Mouse (Mus musculus) hindbrain, embryonic 16.5 days (tissue): ENCODE measurements at regions not wholly inside any gene's neighbourhood (a gene's known extent, or its start where the extent isn't known, plus 50 kb on each side); places are given as distances from the start of the nearest gene placed in this dataset.
"Not testable (repeated sequence)": the region's sequence is repeated elsewhere in the genome, so short reads cannot be mapped to it uniquely, and the experiment has no call there.

Experiments
- ATAC-seq: fragments of 200-750 bp; cut with Nextera tagmentation; 2 replicates; pipeline ENCODE4 v1.8.0; 2017; ENCODE audit warnings: moderate TSS enrichment, moderate library complexity
- H3K27ac ChIP-seq: fragments of 300-500 bp; sonication (generic); 2 replicates; pipeline ENCODE4 v1.5.1; 2014; ENCODE audit warnings: low read depth, mild to moderate bottlenecking, control low read depth, low read length, moderate library complexity
- H3K27me3 ChIP-seq: fragments of 300-500 bp; sonication (generic); replicated peaks from 2 replicates; pipeline ENCODE4 v1.6.1; 2014; ENCODE audit warnings: low read length; ENCODE audit not compliant: control insufficient read depth, insufficient read depth
- H3K36me3 ChIP-seq: fragments of 300-500 bp; sonication (generic); 2 replicates; pipeline ENCODE4 v1.6.1; 2014; ENCODE audit warnings: mild to moderate bottlenecking, low read length, moderate library complexity, mixed read lengths; ENCODE audit not compliant: control insufficient read depth, insufficient read depth
- H3K4me1 ChIP-seq: fragments of 300-500 bp; sonication (generic); 2 replicates; pipeline ENCODE4 v1.6.1; 2014; ENCODE audit warnings: low read depth, low read length; ENCODE audit not compliant: control insufficient read depth, insufficient read depth
- H3K4me2 ChIP-seq: fragments of 300-500 bp; sonication (generic); 2 replicates; pipeline ENCODE4 v1.6.1; 2014; ENCODE audit warnings: mild to moderate bottlenecking, low read length, control low read depth, moderate library complexity
- H3K4me3 ChIP-seq: fragments of 300-500 bp; sonication (generic); 2 replicates; pipeline ENCODE4 v1.5.1; 2014; ENCODE audit warnings: mild to moderate bottlenecking, low read length, control low read depth, moderate library complexity
- H3K9ac ChIP-seq: fragments of 300-500 bp; sonication (generic); 2 replicates; pipeline ENCODE4 v1.6.1; 2014; ENCODE audit warnings: low read depth, mild to moderate bottlenecking, control low read depth, low read length, moderate library complexity
- H3K9me3 ChIP-seq: fragments of 300-500 bp; sonication (generic); 2 replicates; pipeline ENCODE4 v1.6.1; 2014; ENCODE audit warnings: mild to moderate bottlenecking, low read length, moderate library complexity; ENCODE audit not compliant: control insufficient read depth
- WGBS: fragments of 180-500 bp; shearing (Covaris S2); extraction: QIAGEN DNeasy Blood & Tissue Kit; methylation state at CpG from one replicate; pipeline ENCODE4 v1.1.7; 2014; 5-methylcytosine and 5-hydroxymethylcytosine counted together

DNA sequence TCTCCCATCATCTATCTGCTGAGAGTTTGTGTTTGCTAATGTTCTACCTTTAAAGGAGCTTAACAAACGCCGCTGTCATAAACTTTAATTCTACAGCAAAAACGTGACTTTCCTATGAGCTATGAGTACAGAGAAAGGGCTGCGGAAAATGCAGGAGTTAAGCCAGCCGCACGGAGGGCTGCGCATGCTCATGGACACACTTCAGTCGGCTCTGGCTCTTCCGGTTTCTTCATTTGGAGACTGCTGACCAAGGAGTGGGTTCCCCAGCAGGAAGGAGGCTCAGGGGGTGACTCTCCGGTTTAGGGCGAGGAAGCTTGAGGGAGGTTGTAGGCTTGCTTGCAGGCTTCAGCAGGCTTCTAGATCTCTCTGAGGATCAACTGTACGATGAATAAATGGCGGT, 59.3 kb downstream of the Sox2 start:
- H3K9me3 ChIP-seq: no peaks in the 10 kb centered on the region
- H3K27ac ChIP-seq: no peak overlapping the region
- no peak overlapping the region for H3K4me3 ChIP-seq
- 92% methylated on average over 13 of the region's 13 CpGs for WGBS
- H3K4me1 ChIP-seq: no peaks in the 10 kb centered on the region
- no peak for ATAC-seq
- H3K36me3 ChIP-seq: no peaks in the 10 kb centered on the region
- no peaks in the 10 kb centered on the region for H3K27me3 ChIP-seq
- no peak overlapping the region for H3K4me2 ChIP-seq
- no peak overlapping the region for H3K9ac ChIP-seq

DNA sequence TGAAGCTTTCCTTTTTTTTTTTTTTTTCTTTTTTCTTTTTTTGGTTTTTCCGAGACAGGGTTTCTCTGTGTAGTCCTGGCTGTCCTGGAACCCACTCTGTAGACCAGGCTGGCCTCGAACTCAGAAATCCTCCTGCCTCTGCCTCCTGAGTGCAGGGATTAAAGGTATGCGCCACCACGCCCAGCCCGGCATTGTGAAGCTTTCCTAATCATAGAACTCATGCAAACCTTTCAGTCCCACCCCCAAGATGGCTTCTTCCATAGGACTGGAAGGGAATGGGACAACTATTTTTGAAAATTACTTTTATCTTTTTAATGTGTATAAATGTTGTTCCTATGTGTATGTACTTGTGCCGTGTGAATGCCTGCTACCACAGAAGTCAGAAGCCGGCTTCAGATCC, 61.9 kb downstream of the Sox2 start:
- H3K4me1 ChIP-seq, H3K27me3 ChIP-seq, H3K36me3 ChIP-seq, ATAC-seq, H3K9ac ChIP-seq, H3K4me3 ChIP-seq, H3K4me2 ChIP-seq, H3K27ac ChIP-seq, H3K9me3 ChIP-seq: not testable (repeated sequence)
- 92% methylated on average over 7 of the region's 7 CpGs for WGBS

DNA sequence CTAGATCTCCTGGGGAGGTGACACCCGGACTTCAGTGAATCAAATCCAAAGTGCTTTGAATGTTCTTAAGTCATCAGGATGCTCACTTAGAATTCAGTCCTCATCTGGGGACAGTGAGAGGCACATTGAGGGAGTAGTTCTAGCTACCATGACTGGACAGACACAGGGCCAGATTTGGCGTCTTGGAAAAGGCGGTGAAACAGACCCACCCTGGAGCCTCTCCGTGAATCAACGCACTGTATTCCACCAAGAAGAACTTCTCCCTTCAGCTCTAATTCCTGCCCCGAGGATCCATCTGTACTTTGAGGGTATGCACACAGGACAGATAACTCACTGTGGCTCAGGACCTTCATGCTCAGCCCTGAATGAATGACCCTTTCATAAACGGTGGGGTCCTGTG, 72.3 kb downstream of the Sox2 start:
- H3K4me3 ChIP-seq: no peak overlapping the region
- no peak overlapping the region for H3K27ac ChIP-seq
- no peak overlapping the region for H3K9ac ChIP-seq
- no peak overlapping the region for H3K4me2 ChIP-seq
- no peak for ATAC-seq
- H3K27me3 ChIP-seq: no peaks in the 10 kb centered on the region
- no peaks in the 10 kb centered on the region for H3K9me3 ChIP-seq
- 93% methylated on average over 7 of the region's 7 CpGs for WGBS
- no peaks in the 10 kb centered on the region for H3K36me3 ChIP-seq
- no peaks in the 10 kb centered on the region for H3K4me1 ChIP-seq

DNA sequence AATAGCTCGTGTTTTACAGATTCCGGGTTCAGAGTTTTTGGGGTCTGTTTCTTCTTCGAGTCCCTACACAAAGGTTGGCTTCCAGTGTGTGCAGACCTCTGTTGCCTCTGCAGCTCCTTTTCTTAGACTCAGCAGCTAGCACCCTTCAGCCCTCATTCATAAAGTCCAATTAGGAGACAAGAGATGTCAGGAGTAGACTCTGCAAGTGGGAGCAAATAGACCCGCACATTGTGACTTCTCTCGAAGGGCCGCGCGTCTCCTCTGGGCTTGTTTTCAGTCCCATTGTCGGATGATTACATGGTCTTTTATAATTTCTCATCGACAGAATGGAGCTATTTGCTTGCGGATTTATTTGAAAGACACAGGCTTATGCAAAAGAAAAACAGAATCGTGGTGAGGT, 76.8 kb downstream of the Sox2 start:
- H3K4me1 ChIP-seq: no peaks in the 10 kb centered on the region
- H3K9me3 ChIP-seq: no peaks in the 10 kb centered on the region
- H3K27me3 ChIP-seq: no peaks in the 10 kb centered on the region
- H3K36me3 ChIP-seq: no peaks in the 10 kb centered on the region
- no peak for ATAC-seq
- no peak overlapping the region for H3K27ac ChIP-seq
- no peak overlapping the region for H3K4me2 ChIP-seq
- WGBS: 30% methylated on average over 12 of the region's 12 CpGs
- H3K4me3 ChIP-seq: no peak overlapping the region
- no peak overlapping the region for H3K9ac ChIP-seq

DNA sequence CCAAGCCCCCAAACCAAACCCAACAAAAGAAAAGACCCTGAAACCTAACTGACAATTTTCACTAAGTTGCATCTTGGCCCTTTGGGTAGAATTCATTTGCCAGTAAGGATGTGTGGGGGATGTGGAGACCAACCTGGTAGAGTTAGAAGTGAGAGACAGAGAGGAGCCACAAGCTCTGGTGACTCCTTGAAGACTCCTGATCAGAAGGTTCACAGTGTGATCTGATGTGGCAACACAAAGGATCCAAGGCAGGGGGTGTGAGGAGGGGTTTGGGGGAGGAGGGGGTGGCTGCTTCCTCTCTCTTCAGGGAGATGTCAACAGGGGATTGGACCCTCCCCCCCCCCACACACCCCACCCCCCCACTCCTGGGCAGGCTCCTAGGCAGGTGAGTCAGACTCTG, 78.1 kb downstream of the Sox2 start:
- H3K9ac ChIP-seq: no peak overlapping the region
- H3K9me3 ChIP-seq: no peaks in the 10 kb centered on the region
- ATAC-seq: no peak
- no peaks in the 10 kb centered on the region for H3K27me3 ChIP-seq
- H3K4me2 ChIP-seq: no peak overlapping the region
- no peaks in the 10 kb centered on the region for H3K36me3 ChIP-seq
- no peaks in the 10 kb centered on the region for H3K4me1 ChIP-seq
- no peak overlapping the region for H3K4me3 ChIP-seq
- H3K27ac ChIP-seq: no peak overlapping the region

DNA sequence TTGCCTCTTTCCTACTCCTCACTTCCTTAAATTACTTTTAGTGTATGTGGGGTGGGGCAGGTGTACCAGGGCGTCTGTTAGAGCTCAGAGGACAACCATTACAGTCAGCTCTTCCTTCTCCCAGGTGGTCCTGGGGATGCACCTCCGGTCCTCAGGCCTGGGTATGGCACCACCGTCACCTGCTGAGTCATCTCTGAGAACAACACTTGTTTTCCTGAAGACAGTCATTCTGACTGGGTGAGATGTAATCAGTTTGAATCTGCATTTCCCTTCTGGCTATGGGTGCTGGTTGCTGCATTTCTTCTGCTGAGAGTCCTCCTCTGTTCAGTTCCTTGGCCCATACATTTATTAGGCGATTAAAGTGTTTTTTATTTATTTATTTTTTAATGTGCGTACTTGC, 84.8 kb downstream of the Sox2 start:
- H3K27me3 ChIP-seq: no peaks in the 10 kb centered on the region
- H3K36me3 ChIP-seq: no peaks in the 10 kb centered on the region
- H3K4me3 ChIP-seq: no peak overlapping the region
- WGBS: 91% methylated on average over 5 of the region's 5 CpGs
- ATAC-seq: no peak
- H3K4me1 ChIP-seq: no peaks in the 10 kb centered on the region
- no peak overlapping the region for H3K4me2 ChIP-seq
- H3K27ac ChIP-seq: no peak overlapping the region
- H3K9me3 ChIP-seq: no peaks in the 10 kb centered on the region
- no peak overlapping the region for H3K9ac ChIP-seq

DNA sequence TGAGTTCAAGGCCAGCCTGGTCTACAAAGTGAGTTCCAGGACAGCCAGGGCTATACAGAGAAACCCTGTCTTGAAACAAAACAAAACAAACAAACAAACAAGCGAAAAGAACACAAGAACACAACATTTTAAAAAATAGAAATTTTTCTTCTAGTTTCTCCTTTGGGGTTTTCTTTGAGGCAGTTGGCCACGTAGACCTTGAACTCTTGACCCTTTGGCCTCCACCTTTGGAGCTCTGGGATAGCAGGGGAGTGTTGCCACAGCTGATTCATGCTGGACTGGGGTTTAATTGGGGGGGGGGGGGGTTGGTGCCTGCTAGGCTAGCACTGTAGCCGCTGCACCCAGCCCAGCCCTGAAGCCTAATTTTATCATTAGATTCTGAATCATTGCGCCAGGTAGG, 87.8 kb downstream of the Sox2 start:
- Histone ChIP-seq H3K4me1 (no peaks in the 10 kb centered on the region), H3K4me3 (no peak overlapping the region), H3K27me3 (no peaks in the 10 kb centered on the region), H3K36me3 (no peaks in the 10 kb centered on the region), H3K4me2 (no peak overlapping the region), H3K9ac (no peak overlapping the region), H3K27ac (no peak overlapping the region), H3K9me3 (no peaks in the 10 kb centered on the region)
- ATAC-seq: no peak
- WGBS: 90% methylated on average over 4 of the region's 4 CpGs

DNA sequence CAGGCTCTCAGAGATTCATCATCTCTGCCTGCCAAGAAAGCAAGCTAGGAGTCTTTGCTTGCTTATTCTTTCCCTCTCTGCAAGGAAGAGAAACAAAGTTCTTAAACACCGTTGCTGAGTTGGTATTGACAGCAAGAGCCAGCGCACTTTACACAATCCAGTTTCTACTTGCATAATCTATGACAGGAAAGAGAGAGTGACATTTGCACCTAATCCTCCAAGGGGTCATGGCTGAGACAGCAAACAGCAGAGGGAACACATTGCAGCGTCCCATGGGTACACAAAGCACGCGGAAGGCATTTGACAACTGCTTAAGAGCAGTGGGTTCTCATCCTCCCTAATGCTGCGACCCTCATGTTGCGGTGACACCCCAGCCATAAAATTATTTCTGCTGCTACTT, 88.7 kb downstream of the Sox2 start:
- 59% methylated on average over 7 of the region's 7 CpGs for WGBS

DNA sequence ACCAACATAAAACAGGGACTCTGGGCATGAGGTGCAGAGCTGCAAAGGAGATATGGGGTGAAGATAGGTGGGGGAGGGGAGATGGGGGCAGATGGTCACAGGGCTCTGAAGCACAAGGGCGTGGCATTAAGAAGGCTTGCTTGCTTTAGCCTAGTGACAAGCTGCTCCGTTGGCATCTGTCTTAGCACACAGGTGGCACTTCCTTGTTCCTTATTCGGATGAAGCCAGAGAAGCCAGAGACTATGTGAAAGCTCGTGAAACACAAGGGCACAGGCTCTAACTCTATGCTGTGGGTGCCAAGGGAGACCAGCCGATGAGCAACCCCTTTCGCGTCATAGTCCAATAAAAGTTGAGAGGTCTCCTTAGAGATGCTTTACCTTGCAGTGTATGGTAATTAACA, 89.5 kb downstream of the Sox2 start:
- Histone ChIP-seq H3K4me2 (no peak overlapping the region), H3K27me3 (no peaks in the 10 kb centered on the region), H3K4me1 (no peaks in the 10 kb centered on the region), H3K36me3 (no peaks in the 10 kb centered on the region), H3K9ac (no peak overlapping the region), H3K27ac (no peak overlapping the region), H3K4me3 (no peak overlapping the region), H3K9me3 (no peaks in the 10 kb centered on the region)
- no peak for ATAC-seq
- 80% methylated on average over 7 of the region's 7 CpGs for WGBS

More for the DNA sequence above, 88.7 kb downstream of the Sox2 start:
- no peaks in the 10 kb centered on the region for H3K9me3 ChIP-seq
- H3K4me1 ChIP-seq: no peaks in the 10 kb centered on the region
- H3K9ac ChIP-seq: no peak overlapping the region
- no peak for ATAC-seq
- no peak overlapping the region for H3K4me2 ChIP-seq
- H3K27me3 ChIP-seq: no peaks in the 10 kb centered on the region
- no peaks in the 10 kb centered on the region for H3K36me3 ChIP-seq
- H3K4me3 ChIP-seq: no peak overlapping the region
- H3K27ac ChIP-seq: no peak overlapping the region

DNA sequence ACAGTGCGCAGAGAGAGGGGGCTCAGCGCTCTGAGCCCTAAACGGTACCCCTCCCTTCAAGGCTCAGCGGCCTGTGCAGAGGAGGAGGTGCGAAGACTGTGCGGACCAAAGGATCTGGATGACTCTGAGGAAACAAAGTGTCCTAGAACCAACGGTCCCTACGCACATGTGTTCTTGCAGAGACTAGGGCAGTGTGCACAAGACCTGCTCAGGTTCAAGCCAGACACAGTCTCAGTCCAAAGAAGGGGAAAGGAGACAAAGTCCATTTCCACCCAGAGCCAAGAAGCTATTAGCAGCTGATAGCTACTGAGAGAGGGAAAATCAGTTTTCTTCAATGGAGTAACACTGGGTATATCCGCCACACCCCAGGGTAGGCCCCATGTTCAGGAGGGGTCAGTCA, 89.9 kb downstream of the Sox2 start:
- Histone ChIP-seq H3K4me2 (no peak overlapping the region), H3K9me3 (no peaks in the 10 kb centered on the region), H3K27me3 (no peaks in the 10 kb centered on the region), H3K4me1 (no peaks in the 10 kb centered on the region), H3K36me3 (no peaks in the 10 kb centered on the region), H3K9ac (no peak overlapping the region), H3K27ac (no peak overlapping the region), H3K4me3 (no peak overlapping the region)
- ATAC-seq: no peak
- WGBS: 90% methylated on average over 9 of the region's 9 CpGs
